Mouse (Mus musculus): ENCODE data around the gene Ros1. TPM values are rescaled to one million over a fixed set of nuclear protein-coding genes. Genes with fewer than 3 reads are reported as not detected.

The Ros1 gene
- polyA plus RNA-seq, 1 experiment from 2014 or later: 1.2 TPM

DNA sequence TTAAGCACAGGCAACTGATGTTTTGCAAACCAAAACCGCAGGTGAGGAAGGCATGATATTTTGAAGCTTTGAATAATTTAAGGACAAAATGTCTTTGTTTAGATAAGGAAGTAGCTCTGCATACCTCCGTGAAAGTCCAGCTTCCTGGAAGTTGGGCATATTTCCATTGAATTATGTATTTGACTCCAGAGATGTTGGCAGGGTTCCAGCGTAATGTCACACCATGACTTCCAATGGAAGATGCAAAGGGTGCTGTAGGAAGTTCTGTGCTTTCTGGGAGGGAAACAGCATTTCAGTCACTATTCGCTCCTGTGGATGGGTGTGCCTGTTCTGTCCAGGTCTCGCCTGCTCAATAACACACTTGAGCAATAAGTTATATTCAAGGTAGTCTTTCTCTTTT, 25.2 kb downstream of the Ros1 start:
- DNase-seq (ENCODE audit: low spot score) (peak; percentile 48), ATAC-seq (no peak)
- Histone ChIP-seq H3K9ac (replicated peaks; ENCODE audit: low read depth) (no peak overlapping the region), H3K27me3 (replicated peaks; ENCODE audit: insufficient read depth, low read length) (no peaks in the 10 kb centered on the region), H3K4me2 (replicated peaks; ENCODE audit: low read depth, low read length) (no peak overlapping the region), H3K4me1 (ENCODE audit: insufficient read depth, low read depth, low read length) (no peaks in the 10 kb centered on the region), H3K9me3 (ENCODE audit: low read length) (no peaks in the 10 kb centered on the region), H3K36me3 (ENCODE audit: insufficient read depth, low read length) (no peaks in the 10 kb centered on the region), H3K4me3 (ENCODE audit: low read depth, low read length) (no peak overlapping the region), H3K27ac (ENCODE audit: low read length) (no peak overlapping the region)
- WGBS: 34% methylated on average over 5 of the region's 5 CpGs
- TF ChIP-seq CTCF (IDR thresholded peaks at IDR 0.05): no peak
- peak; percentile 48; the same call in 1 of the 2 replicates for TF ChIP-seq EP300 (IDR thresholded peaks at IDR 0.05)

DNA sequence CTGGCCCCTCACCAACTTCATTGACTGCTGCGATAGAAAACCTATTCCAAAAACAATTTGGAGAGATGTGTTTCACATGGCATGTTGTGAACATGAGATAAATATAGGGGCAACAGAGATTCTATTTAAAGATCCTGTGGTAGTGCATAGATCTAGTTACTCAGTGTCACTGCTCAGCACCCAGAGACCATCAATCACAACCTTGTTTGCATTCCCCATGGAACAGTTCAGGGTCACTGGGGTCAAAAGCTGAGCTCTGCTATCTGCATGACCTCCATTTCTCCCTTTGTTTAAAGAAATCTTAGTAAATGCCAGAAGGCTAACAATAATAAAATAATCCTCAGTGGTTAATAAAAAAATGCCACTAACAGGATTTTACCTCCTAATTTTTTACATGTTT, 29.7 kb downstream of the Ros1 start:
- DNase-seq (ENCODE audit: low spot score) (no peak), ATAC-seq (no peak)
- H3K4me3 ChIP-seq (ENCODE audit: low read depth, low read length): no peak overlapping the region

DNA sequence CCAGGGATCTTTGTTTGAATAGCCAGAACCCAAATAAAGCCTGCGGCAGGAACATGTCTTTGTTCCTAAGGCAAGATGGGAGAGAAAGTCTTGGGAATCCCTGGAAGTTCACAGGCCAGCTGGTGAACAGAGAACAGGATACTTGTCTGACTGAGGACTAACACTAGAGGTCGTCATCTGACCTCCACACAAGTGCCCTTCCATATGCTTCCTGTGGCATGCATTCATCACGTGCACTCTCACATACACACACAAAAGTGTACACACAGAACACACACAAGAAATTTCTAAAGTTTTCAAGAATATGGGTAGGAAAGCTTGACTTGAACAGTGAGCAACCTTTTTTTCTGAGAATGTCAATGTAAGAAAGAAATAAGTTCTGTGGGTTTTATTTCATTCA, 34.4 kb downstream of the Ros1 start:
- DNase-seq (ENCODE audit: low spot score): no peak
- no peak overlapping the region for H3K9ac ChIP-seq (replicated peaks; ENCODE audit: low read depth)
- no peaks in the 10 kb centered on the region for H3K36me3 ChIP-seq (ENCODE audit: insufficient read depth, low read length)
- no peak for ATAC-seq
- no peak overlapping the region for H3K4me2 ChIP-seq (replicated peaks; ENCODE audit: low read depth, low read length)
- no peaks in the 10 kb centered on the region for H3K27me3 ChIP-seq (replicated peaks; ENCODE audit: insufficient read depth, low read length)
- H3K4me3 ChIP-seq (ENCODE audit: low read depth, low read length): no peak overlapping the region
- H3K9me3 ChIP-seq (ENCODE audit: low read length): no peaks in the 10 kb centered on the region
- TF ChIP-seq CTCF (IDR thresholded peaks at IDR 0.05) (peak; percentile 55), EP300 (IDR thresholded peaks at IDR 0.05) (no peak)
- 28% methylated on average over 3 of the region's 3 CpGs for whole genome bisulfite sequencing
- no peaks in the 10 kb centered on the region for H3K4me1 ChIP-seq (ENCODE audit: insufficient read depth, low read depth, low read length)
- H3K27ac ChIP-seq (ENCODE audit: low read length): no peak overlapping the region

More for the DNA sequence above, 29.7 kb downstream of the Ros1 start:
- no peak overlapping the region for H3K27ac ChIP-seq (ENCODE audit: low read length)
- no peak overlapping the region for H3K4me2 ChIP-seq (replicated peaks; ENCODE audit: low read depth, low read length)
- H3K9me3 ChIP-seq (ENCODE audit: low read length): no peaks in the 10 kb centered on the region
- H3K36me3 ChIP-seq (ENCODE audit: insufficient read depth, low read length): no peaks in the 10 kb centered on the region
- H3K4me1 ChIP-seq (ENCODE audit: insufficient read depth, low read depth, low read length): no peaks in the 10 kb centered on the region
- no peak overlapping the region for H3K9ac ChIP-seq (replicated peaks; ENCODE audit: low read depth)
- 31% methylated on average over 1 of the region's 1 CpGs for WGBS
- TF ChIP-seq EP300 (IDR thresholded peaks at IDR 0.05) (no peak), CTCF (IDR thresholded peaks at IDR 0.05) (no peak)
- no peaks in the 10 kb centered on the region for H3K27me3 ChIP-seq (replicated peaks; ENCODE audit: insufficient read depth, low read length)

DNA sequence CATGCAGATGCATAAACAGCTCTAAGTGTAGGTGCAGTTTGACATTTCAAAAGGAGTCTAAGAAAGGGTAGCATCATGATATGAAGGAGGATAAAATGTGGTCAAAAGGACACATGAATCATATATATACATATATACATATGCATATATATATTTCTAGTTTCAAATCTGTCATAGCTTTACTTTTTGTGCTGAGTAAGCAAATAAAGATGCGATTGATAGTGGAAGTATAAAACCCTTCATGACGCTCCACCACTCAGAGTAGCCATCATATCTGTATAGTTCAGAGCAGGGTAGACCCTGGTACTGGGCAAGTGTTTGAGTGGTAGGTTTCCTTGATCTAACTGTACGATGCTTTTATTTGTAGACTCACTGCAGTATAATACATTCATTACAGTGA, 35.3 kb downstream of the Ros1 start:
- ATAC-seq (no peak), DNase-seq (ENCODE audit: low spot score) (no peak)
- H3K9ac ChIP-seq (replicated peaks; ENCODE audit: low read depth): no peak overlapping the region
- no peaks in the 10 kb centered on the region for H3K9me3 ChIP-seq (ENCODE audit: low read length)
- H3K4me3 ChIP-seq (ENCODE audit: low read depth, low read length): no peak overlapping the region
- no peak overlapping the region for H3K4me2 ChIP-seq (replicated peaks; ENCODE audit: low read depth, low read length)
- no peak overlapping the region for H3K27ac ChIP-seq (ENCODE audit: low read length)
- no peaks in the 10 kb centered on the region for H3K27me3 ChIP-seq (replicated peaks; ENCODE audit: insufficient read depth, low read length)
- no peak for TF ChIP-seq CTCF (IDR thresholded peaks at IDR 0.05)
- no peak for TF ChIP-seq EP300 (IDR thresholded peaks at IDR 0.05)
- WGBS: 91% methylated on average over 3 of the region's 3 CpGs
- no peaks in the 10 kb centered on the region for H3K36me3 ChIP-seq (ENCODE audit: insufficient read depth, low read length)
- no peaks in the 10 kb centered on the region for H3K4me1 ChIP-seq (ENCODE audit: insufficient read depth, low read depth, low read length)

DNA sequence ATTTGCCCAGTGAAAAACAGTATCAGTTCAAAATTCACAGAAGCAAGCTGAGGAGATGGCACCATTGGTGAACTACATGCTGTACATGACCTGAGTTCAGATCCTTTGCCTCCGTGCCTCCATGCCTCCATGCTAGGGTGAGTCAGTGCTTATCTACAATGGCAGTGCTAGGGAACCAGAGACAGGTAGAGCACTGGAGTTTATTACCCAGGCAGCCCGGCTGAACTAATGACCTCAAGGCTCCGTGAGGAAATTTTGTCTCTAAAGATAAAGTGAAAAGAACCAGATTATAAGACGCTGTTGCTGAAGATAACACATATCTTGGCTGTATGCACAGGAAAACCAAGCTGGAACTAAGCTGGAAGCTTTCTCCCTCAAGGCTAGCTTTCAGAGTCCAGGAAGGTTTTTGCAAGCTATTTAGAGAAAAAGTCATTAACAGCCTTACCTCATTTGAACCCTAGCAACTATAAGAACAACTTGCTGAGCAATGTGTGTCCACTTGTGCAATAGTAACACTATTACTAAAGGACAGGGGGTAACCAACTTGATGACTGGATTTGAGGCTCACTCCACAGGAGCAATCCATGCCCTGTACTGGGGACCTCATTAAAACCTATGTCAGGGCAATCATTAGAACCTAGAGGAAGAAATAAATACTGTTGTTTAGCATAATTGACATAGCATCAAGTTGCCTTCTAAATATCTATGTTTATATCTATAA, 61.5 kb downstream of the Ros1 start:
- DNase-seq (ENCODE audit: low spot score): no peak
- H3K9me3 ChIP-seq (ENCODE audit: low read length): no peaks in the 10 kb centered on the region
- no peaks in the 10 kb centered on the region for H3K27me3 ChIP-seq (replicated peaks; ENCODE audit: insufficient read depth, low read length)
- H3K36me3 ChIP-seq (ENCODE audit: insufficient read depth, low read length): no peaks in the 10 kb centered on the region
- no peak for ATAC-seq
- no peak overlapping the region for H3K27ac ChIP-seq (ENCODE audit: low read length)
- 31% methylated on average over 4 of the region's 4 CpGs for WGBS
- no peak overlapping the region for H3K9ac ChIP-seq (replicated peaks; ENCODE audit: low read depth)
- H3K4me1 ChIP-seq (ENCODE audit: insufficient read depth, low read depth, low read length): no peaks in the 10 kb centered on the region
- no peak overlapping the region for H3K4me3 ChIP-seq (ENCODE audit: low read depth, low read length)
- TF ChIP-seq CTCF (IDR thresholded peaks at IDR 0.05): no peak
- H3K4me2 ChIP-seq (replicated peaks; ENCODE audit: low read depth, low read length): no peak overlapping the region

DNA sequence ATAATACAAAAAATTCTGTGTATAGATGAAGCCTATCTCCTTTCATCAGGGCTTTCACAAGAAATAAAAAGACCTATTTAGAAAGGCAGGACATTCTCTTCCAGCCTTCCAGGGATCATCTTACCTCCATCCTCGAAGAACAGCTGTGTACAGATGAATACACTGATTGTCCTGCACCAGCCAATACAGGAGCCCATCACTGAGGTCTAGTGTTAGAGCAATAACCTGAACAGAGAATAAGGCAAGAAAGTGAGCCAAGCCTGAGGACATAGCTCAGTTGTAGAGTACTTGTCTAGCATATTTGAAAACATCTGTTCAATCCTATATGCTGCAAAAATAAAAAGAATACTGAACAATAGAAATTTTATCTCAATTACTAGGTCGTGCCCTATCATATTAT, 64.3 kb downstream of the Ros1 start:
- TF ChIP-seq CTCF (IDR thresholded peaks at IDR 0.05): no peak
- TF ChIP-seq EP300 (IDR thresholded peaks at IDR 0.05): no peak
- 40% methylated on average over 2 of the region's 2 CpGs for WGBS

More for the DNA sequence above, 64.3 kb downstream of the Ros1 start:
- H3K27ac ChIP-seq (ENCODE audit: low read length): no peak overlapping the region
- no peak overlapping the region for H3K4me3 ChIP-seq (ENCODE audit: low read depth, low read length)
- H3K36me3 ChIP-seq (ENCODE audit: insufficient read depth, low read length): no peaks in the 10 kb centered on the region
- no peaks in the 10 kb centered on the region for H3K27me3 ChIP-seq (replicated peaks; ENCODE audit: insufficient read depth, low read length)
- no peak overlapping the region for H3K9ac ChIP-seq (replicated peaks; ENCODE audit: low read depth)
- H3K9me3 ChIP-seq (ENCODE audit: low read length): no peaks in the 10 kb centered on the region
- ATAC-seq: no peak
- H3K4me2 ChIP-seq (replicated peaks; ENCODE audit: low read depth, low read length): no peak overlapping the region
- DNase-seq (ENCODE audit: low spot score): no peak
- H3K4me1 ChIP-seq (ENCODE audit: insufficient read depth, low read depth, low read length): no peaks in the 10 kb centered on the region; the same call in 1 of the 2 replicates
